Mouse (Mus musculus) kidney, embryonic 14.5 days (tissue): ENCODE data around the gene Lgr5. TPM values are rescaled to one million over a fixed set of nuclear protein-coding genes. Genes with fewer than 3 reads are reported as not detected.

Experiments
- ATAC-seq: fragments of 200-750 bp; cut with Nextera tagmentation; 2 replicates; pipeline ENCODE4 v1.8.0; 2017; ENCODE audit warnings: moderate number of reproducible peaks, mild to moderate bottlenecking, moderate TSS enrichment, moderate library complexity; ENCODE audit not compliant: low FRiP score, low TSS enrichment
- H3K27ac ChIP-seq: fragments of 300-500 bp; sonication (generic); 2 replicates; pipeline ENCODE4 v1.5.1; 2014; ENCODE audit warnings: low read depth, mild to moderate bottlenecking, low read length, moderate library complexity, mixed read lengths
- H3K27me3 ChIP-seq: fragments of 300-500 bp; sonication (generic); 2 replicates; pipeline ENCODE4 v1.6.1; 2014; ENCODE audit warnings: mild to moderate bottlenecking, low read length; ENCODE audit not compliant: control insufficient read depth, insufficient read depth
- H3K36me3 ChIP-seq: fragments of 300-500 bp; sonication (generic); 2 replicates; pipeline ENCODE4 v1.6.1; 2014; ENCODE audit warnings: low read length, mixed read lengths; ENCODE audit not compliant: control insufficient read depth, insufficient read depth
- H3K4me1 ChIP-seq: fragments of 300-500 bp; sonication (generic); 2 replicates; pipeline ENCODE4 v1.6.1; 2014; ENCODE audit warnings: low read length, mixed read lengths; ENCODE audit not compliant: control insufficient read depth, insufficient read depth
- H3K4me2 ChIP-seq: fragments of 300-500 bp; sonication (generic); replicated peaks from 2 replicates; pipeline ENCODE4 v1.6.1; 2014; ENCODE audit warnings: low read depth, mild to moderate bottlenecking, low read length
- H3K4me3 ChIP-seq: fragments of 300-500 bp; sonication (generic); 2 replicates; pipeline ENCODE4 v1.5.1; 2014; ENCODE audit warnings: mild to moderate bottlenecking, low read length
- H3K9ac ChIP-seq: fragments of 300-500 bp; sonication (generic); 2 replicates; pipeline ENCODE4 v1.6.1; 2014; ENCODE audit warnings: low read depth, mild to moderate bottlenecking, low read length, moderate library complexity
- H3K9me3 ChIP-seq: fragments of 300-500 bp; sonication (generic); 2 replicates; pipeline ENCODE4 v1.6.1; 2016; ENCODE audit warnings: low read length; ENCODE audit not compliant: control insufficient read depth
- WGBS: fragments of 180-500 bp; shearing (Covaris S2); extraction: QIAGEN DNeasy Blood & Tissue Kit; methylation state at CpG from one replicate; pipeline ENCODE4 v1.1.7; 2014; 5-methylcytosine and 5-hydroxymethylcytosine counted together
- polyA plus RNA-seq: library from polyadenylated mRNA; unstranded; fragments of >200 nt; fragmentation: Nextera tagmentation; extraction: Ambion mirVana; gene quantifications from 2 replicates; pipeline ENCODE4 v1.2.1, GENCODE M21; 2014

Lgr5 gene
- polyA plus RNA-seq, 1 experiment from 2014 or later, result 8.0 TPM

DNA sequence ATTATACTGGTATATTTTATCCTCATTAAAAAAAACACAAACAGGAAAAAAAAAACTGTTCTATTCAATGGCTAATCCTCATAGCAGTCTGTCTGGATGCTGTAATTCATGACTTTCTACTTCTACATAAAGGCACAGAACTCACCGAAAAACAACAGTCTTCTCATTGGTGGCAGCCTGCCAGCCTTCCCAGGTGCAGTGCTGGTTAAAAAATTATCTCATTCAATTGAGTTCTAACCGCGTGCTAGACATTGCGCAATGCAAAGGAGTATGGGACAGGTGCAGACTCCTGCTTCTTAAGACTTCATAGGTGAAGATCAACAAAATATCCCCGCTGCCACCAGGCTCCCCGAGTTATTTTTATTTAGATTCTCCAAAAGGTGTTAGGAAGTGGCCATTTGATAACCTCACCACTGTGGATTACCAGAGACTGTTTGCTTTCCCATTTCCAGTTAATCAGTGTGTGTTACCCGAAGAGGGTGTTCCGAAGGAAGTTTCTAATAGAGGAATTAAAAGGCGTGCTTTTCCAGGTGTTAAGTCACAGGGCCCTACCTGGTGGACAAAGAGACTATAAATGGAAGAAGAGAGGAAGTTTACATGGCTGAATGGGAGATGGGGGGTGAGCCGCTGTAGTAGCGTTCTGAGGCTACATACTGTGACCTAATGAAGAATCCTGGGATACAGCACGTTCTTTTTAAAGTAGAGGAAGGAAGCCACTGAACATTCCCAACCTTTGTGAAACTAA is 26.3 kb downstream of the Lgr5 start:
- no peaks in the 10 kb centered on the region for H3K36me3 ChIP-seq
- H3K27ac ChIP-seq, result no peak overlapping the region
- H3K27me3 ChIP-seq, result no peaks in the 10 kb centered on the region
- 77% methylated on average over 12 of the region's 12 CpGs for WGBS
- no peaks in the 10 kb centered on the region for H3K9me3 ChIP-seq
- no peak overlapping the region for H3K4me2 ChIP-seq
- no peak overlapping the region for H3K9ac ChIP-seq
- ATAC-seq, result no peak
- H3K4me3 ChIP-seq, result no peak overlapping the region
- peaks cover 8% of the 10 kb centered on the region for H3K4me1 ChIP-seq

DNA sequence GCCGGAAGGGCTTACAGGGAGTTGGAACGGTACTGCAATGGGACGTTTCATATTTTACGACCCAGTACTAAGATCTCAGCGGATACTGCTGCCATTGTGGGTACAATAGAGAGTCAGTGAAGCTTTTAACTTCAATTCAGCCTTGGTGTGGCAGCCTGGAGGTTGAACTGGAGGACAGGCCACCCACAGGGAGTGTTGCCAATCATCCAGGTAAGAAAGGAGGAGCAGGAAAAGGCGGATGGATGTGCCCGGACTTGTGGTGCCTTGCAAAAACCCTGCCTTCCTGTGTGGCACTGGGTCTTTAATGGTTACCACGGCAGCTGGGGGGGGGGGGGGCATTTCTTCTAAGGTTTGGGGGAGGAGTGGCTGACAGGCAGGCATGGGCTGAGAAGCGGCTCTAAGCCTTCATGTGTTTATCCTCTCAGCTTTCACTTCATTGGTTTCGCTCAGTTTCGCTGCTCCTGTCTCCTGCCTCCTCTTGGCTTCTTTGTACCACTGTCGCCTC is 30.8 kb downstream of the Lgr5 start:
- H3K27ac ChIP-seq, result no peak overlapping the region
- 27% methylated on average over 12 of the region's 12 CpGs for WGBS
- H3K9ac ChIP-seq, result no peak overlapping the region
- H3K9me3 ChIP-seq, result no peaks in the 10 kb centered on the region
- peak; percentile 51; the same call in 1 of the 2 replicates for ATAC-seq
- H3K27me3 ChIP-seq, result no peaks in the 10 kb centered on the region
- H3K4me1 ChIP-seq, result peaks cover 8% of the 10 kb centered on the region
- no peak overlapping the region for H3K4me3 ChIP-seq
- peak overlapping the region; percentile 15; the same call in 1 of the 2 replicates for H3K4me2 ChIP-seq
- no peaks in the 10 kb centered on the region for H3K36me3 ChIP-seq

DNA sequence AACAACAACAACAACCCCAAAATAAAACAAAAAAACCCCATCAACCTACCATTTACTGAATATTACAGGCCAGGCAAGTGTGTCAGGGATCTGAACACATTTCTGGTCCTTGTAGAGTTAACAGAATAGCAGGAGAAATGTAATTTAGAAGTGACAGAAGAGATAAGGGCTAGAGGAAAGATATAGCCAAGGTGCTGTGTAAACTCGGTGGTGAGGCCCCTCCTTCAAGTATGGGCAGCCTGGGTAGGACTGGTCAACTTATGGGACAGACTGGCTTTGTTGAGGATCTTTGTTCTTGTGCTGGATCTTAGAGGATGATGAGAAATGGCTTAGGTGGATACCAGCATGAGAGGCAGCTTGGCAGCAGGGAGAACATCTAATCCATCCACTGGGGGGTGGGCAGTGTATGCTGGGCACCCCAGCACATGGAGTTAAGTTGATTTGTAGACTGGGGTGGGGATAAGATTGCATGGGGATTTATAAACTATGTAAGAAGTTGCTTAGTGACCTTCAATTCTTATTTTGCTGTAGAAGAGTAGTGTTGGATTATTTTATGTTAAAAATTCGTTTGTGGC is 32.3 kb downstream of the Lgr5 start:
- Histone ChIP-seq H3K27me3 (no peaks in the 10 kb centered on the region), H3K9me3 (no peaks in the 10 kb centered on the region), H3K27ac (no peak overlapping the region), H3K9ac (no peak overlapping the region), H3K4me3 (no peak overlapping the region), H3K4me2 (no peak overlapping the region), H3K4me1 (peaks cover 8% of the 10 kb centered on the region), H3K36me3 (no peaks in the 10 kb centered on the region)
- no peak for ATAC-seq
- WGBS, result 54% methylated on average over 2 of the region's 2 CpGs

GRCm38 (mm10) chr10:115553352-115554113 is 34.0 kb downstream of the Lgr5 start:
- H3K4me1 ChIP-seq, result peaks cover 8% of the 10 kb centered on the region
- no peak for ATAC-seq
- no peak overlapping the region for H3K9ac ChIP-seq
- H3K4me2 ChIP-seq, result no peak overlapping the region
- no peak overlapping the region for H3K27ac ChIP-seq
- no peaks in the 10 kb centered on the region for H3K36me3 ChIP-seq
- 78% methylated on average over 11 of the region's 11 CpGs for WGBS
- no peak overlapping the region for H3K4me3 ChIP-seq
- no peaks in the 10 kb centered on the region for H3K9me3 ChIP-seq
- no peaks in the 10 kb centered on the region for H3K27me3 ChIP-seq

GRCm38 (mm10) chr10:115551069-115551468 is 36.5 kb downstream of the Lgr5 start:
- no peak overlapping the region for H3K27ac ChIP-seq
- H3K4me1 ChIP-seq, result no peaks in the 10 kb centered on the region
- no peak for ATAC-seq
- no peaks in the 10 kb centered on the region for H3K36me3 ChIP-seq
- no peaks in the 10 kb centered on the region for H3K9me3 ChIP-seq
- H3K4me3 ChIP-seq, result no peak overlapping the region
- H3K4me2 ChIP-seq, result no peak overlapping the region
- no peak overlapping the region for H3K9ac ChIP-seq
- 80% methylated on average over 3 of the region's 3 CpGs for WGBS
- no peaks in the 10 kb centered on the region for H3K27me3 ChIP-seq

DNA sequence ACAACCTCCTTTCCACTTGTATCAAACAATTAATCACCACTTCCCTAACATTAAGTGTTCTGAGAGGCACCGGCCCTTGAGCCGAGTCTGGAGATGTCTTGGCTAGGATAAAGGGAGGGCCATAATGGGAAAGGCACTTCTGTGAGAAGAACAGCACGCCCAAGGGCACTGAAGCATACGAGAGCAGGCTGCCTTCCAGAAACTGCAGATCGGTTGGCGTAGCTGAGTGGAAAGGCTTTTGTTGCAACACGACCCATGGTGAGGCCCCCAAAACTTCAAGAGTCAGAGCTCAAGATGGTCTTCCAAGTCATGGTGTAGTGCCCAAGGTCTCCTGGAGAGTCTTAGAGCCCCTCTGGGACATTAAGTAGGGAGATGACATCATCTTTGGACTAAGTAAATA is 37.3 kb downstream of the Lgr5 start:
- Histone ChIP-seq H3K27me3 (no peaks in the 10 kb centered on the region), H3K36me3 (no peaks in the 10 kb centered on the region), H3K4me3 (no peak overlapping the region), H3K4me1 (no peaks in the 10 kb centered on the region), H3K4me2 (no peak overlapping the region), H3K9ac (no peak overlapping the region; the same call in 1 of the 2 replicates), H3K9me3 (no peaks in the 10 kb centered on the region; the same call in 1 of the 2 replicates), H3K27ac (no peak overlapping the region)
- WGBS, result 42% methylated on average over 7 of the region's 7 CpGs
- peak; percentile 81; the same call in 1 of the 2 replicates for ATAC-seq

DNA sequence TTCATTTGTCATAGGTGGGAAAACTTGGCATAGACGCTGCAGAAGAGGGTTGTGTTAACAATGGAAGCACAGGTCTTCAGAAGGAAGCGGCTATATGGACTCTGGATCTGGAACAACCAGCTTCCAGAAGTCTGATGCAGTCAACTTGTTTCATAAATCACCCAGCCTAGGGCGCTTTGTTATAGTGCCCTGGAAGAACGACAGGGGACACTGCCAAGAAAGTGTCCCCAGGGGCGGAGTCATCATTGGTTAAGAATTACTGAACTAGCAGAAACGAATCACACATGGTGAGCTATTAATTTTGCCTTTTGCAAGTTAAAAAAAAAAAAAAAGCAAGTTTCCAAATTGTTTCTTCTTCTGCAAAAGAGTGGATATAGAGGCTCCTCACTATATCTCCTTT is 44.7 kb downstream of the Lgr5 start:
- 66% methylated on average over 6 of the region's 6 CpGs for WGBS
- Histone ChIP-seq H3K27ac (no peak overlapping the region), H3K4me3 (no peak overlapping the region), H3K9ac (no peak overlapping the region), H3K27me3 (no peaks in the 10 kb centered on the region), H3K4me2 (no peak overlapping the region), H3K36me3 (no peaks in the 10 kb centered on the region), H3K9me3 (no peaks in the 10 kb centered on the region; the same call in 1 of the 2 replicates), H3K4me1 (no peaks in the 10 kb centered on the region)
- ATAC-seq, result no peak

DNA sequence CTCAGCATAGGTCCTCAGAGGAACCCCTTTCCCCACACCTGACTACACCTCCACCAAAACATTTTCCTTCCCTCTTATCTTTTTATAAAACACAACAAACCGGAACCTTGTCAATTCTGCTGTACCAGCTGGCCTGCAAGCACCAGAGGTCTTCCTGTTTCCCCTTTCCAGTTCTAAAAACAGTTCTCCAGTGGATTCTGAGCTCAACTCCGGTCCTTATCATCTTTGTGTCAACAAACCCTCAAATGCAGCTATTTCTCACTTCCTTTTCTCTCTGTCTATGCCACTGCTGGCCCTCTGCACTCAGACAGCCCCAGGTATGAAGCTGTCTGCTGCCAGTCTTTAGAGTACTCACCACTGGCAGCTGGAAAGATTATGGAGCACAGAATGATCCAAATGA is 56.8 kb downstream of the Lgr5 start:
- Histone ChIP-seq H3K27ac (no peak overlapping the region), H3K9ac (no peak overlapping the region), H3K4me2 (no peak overlapping the region), H3K9me3 (no peaks in the 10 kb centered on the region), H3K4me3 (no peak overlapping the region), H3K36me3 (no peaks in the 10 kb centered on the region), H3K4me1 (no peaks in the 10 kb centered on the region), H3K27me3 (no peaks in the 10 kb centered on the region)
- 54% methylated on average over 2 of the region's 2 CpGs for WGBS
- no peak for ATAC-seq

GRCm38 (mm10) chr10:115529768-115530167 is 57.8 kb downstream of the Lgr5 start:
- Histone ChIP-seq H3K27me3 (no peaks in the 10 kb centered on the region), H3K9me3 (no peaks in the 10 kb centered on the region), H3K4me1 (no peaks in the 10 kb centered on the region), H3K9ac (no peak overlapping the region), H3K4me2 (no peak overlapping the region), H3K36me3 (no peaks in the 10 kb centered on the region), H3K4me3 (no peak overlapping the region), H3K27ac (no peak overlapping the region)
- WGBS, result 87% methylated on average over 12 of the region's 12 CpGs
- ATAC-seq, result no peak
